Mouse (Mus musculus) midbrain, embryonic 15.5 days (tissue): ENCODE results near the gene Nrxn1. TPM values are rescaled to one million over a fixed set of nuclear protein-coding genes. Genes with fewer than 3 reads are reported as not detected.
A peak's percentile ranks its signal among the peaks of the same experiment; 100 is the strongest.

Experiments
- ATAC-seq: fragments of 200-750 bp; cut with Nextera tagmentation; replicated peaks from 2 replicates; pipeline ENCODE4 v1.8.0; 2017; ENCODE audit warnings: moderate TSS enrichment
- H3K27ac ChIP-seq: fragments of 300-500 bp; sonication (generic); 2 replicates; pipeline ENCODE4 v1.5.1; 2015; ENCODE audit warnings: mild to moderate bottlenecking, inconsistent platforms
- H3K27me3 ChIP-seq: fragments of 300-500 bp; sonication (generic); replicated peaks from 2 replicates; pipeline ENCODE4 v1.6.1; 2015; ENCODE audit warnings: inconsistent platforms
- H3K36me3 ChIP-seq: fragments of 300-500 bp; sonication (generic); replicated peaks from 2 replicates; pipeline ENCODE4 v1.6.1; 2015; ENCODE audit warnings: inconsistent platforms
- H3K4me1 ChIP-seq: fragments of 300-500 bp; sonication (generic); 2 replicates; pipeline ENCODE4 v1.6.1; 2015; ENCODE audit warnings: inconsistent platforms
- H3K4me2 ChIP-seq: fragments of 300-500 bp; sonication (generic); 2 replicates; pipeline ENCODE4 v1.6.1; 2015; ENCODE audit warnings: inconsistent platforms, mild to moderate bottlenecking, moderate library complexity
- H3K4me3 ChIP-seq: fragments of 300-500 bp; sonication (generic); 2 replicates; pipeline ENCODE4 v1.5.1; 2015; ENCODE audit warnings: mild to moderate bottlenecking, inconsistent platforms
- H3K9ac ChIP-seq: fragments of 300-500 bp; sonication (generic); 2 replicates; pipeline ENCODE4 v1.6.1; 2015; ENCODE audit warnings: mild to moderate bottlenecking, inconsistent platforms
- H3K9me3 ChIP-seq: fragments of 300-500 bp; sonication (generic); 2 replicates; pipeline ENCODE4 v1.6.1; 2016; ENCODE audit warnings: inconsistent platforms
- WGBS: fragments of 180-500 bp; shearing (Covaris S2); methylation state at CpG from one replicate; pipeline ENCODE4 v1.1.7; 2015; ENCODE audit warnings: mixed read lengths; 5-methylcytosine and 5-hydroxymethylcytosine counted together
- polyA plus RNA-seq: library from polyadenylated mRNA; unstranded; fragments of >200 nt; fragmentation: Nextera tagmentation; extraction: Ambion mirVana; gene quantifications from 2 replicates; pipeline ENCODE4 v1.2.1, GENCODE M21; 2015

The Nrxn1 gene
- polyA plus RNA-seq, 1 experiment from 2014 or later = 210 TPM

GRCm38 (mm10) chr17:90430211-90430610, 662.7 kb downstream of the Nrxn1 start:
- H3K36me3 ChIP-seq = no peaks in the 10 kb centered on the region
- no peak overlapping the region for H3K4me2 ChIP-seq
- H3K9me3 ChIP-seq = no peaks in the 10 kb centered on the region
- H3K27me3 ChIP-seq = no peaks in the 10 kb centered on the region
- no peak overlapping the region for H3K4me3 ChIP-seq
- ATAC-seq = no peak
- H3K9ac ChIP-seq = no peak overlapping the region
- WGBS = 80% methylated on average over 1 of the region's 1 CpGs
- H3K27ac ChIP-seq = no peak overlapping the region
- H3K4me1 ChIP-seq = no peaks in the 10 kb centered on the region

- Histone ChIP-seq H3K27ac (no peak overlapping the region), H3K4me3 (no peak overlapping the region), H3K27me3 (no peaks in the 10 kb centered on the region), H3K9me3 (no peaks in the 10 kb centered on the region), H3K9ac (no peak overlapping the region), H3K4me1 (no peaks in the 10 kb centered on the region), H3K36me3 (no peaks in the 10 kb centered on the region), H3K4me2 (no peak overlapping the region)
- no peak for ATAC-seq
- 95% methylated on average over 3 of the region's 3 CpGs for WGBS
Measured at GRCm38 (mm10) chr17:90425974-90426373, 666.9 kb downstream of the Nrxn1 start.

GRCm38 (mm10) chr17:90422591-90422990, 670.3 kb downstream of the Nrxn1 start:
- H3K4me3 ChIP-seq = no peak overlapping the region
- H3K27me3 ChIP-seq = no peaks in the 10 kb centered on the region
- no peak overlapping the region for H3K4me2 ChIP-seq
- WGBS = 88% methylated on average over 3 of the region's 3 CpGs
- H3K9ac ChIP-seq = no peak overlapping the region
- ATAC-seq = no peak
- no peaks in the 10 kb centered on the region for H3K9me3 ChIP-seq
- H3K36me3 ChIP-seq = no peaks in the 10 kb centered on the region
- H3K4me1 ChIP-seq = no peaks in the 10 kb centered on the region
- no peak overlapping the region for H3K27ac ChIP-seq

GRCm38 (mm10) chr17:90420757-90421156, 672.1 kb downstream of the Nrxn1 start:
- Histone ChIP-seq H3K4me3 (no peak overlapping the region), H3K27me3 (no peaks in the 10 kb centered on the region), H3K36me3 (no peaks in the 10 kb centered on the region), H3K4me2 (no peak overlapping the region), H3K9ac (no peak overlapping the region), H3K4me1 (no peaks in the 10 kb centered on the region), H3K9me3 (no peaks in the 10 kb centered on the region), H3K27ac (no peak overlapping the region)
- 93% methylated on average over 2 of the region's 2 CpGs for WGBS
- ATAC-seq = no peak

GRCm38 (mm10) chr17:90419615-90420014, 673.3 kb downstream of the Nrxn1 start:
- Histone ChIP-seq H3K27ac (no peak overlapping the region), H3K4me1 (no peaks in the 10 kb centered on the region), H3K4me3 (no peak overlapping the region), H3K36me3 (no peaks in the 10 kb centered on the region), H3K9me3 (no peaks in the 10 kb centered on the region), H3K27me3 (no peaks in the 10 kb centered on the region), H3K9ac (no peak overlapping the region), H3K4me2 (no peak overlapping the region)
- 69% methylated on average over 1 of the region's 1 CpGs for WGBS
- no peak for ATAC-seq

- H3K4me3 ChIP-seq = no peak overlapping the region
- peaks cover 1% of the 10 kb centered on the region for H3K4me1 ChIP-seq
- H3K9ac ChIP-seq = no peak overlapping the region
- no peaks in the 10 kb centered on the region for H3K36me3 ChIP-seq
- no peak for ATAC-seq
- H3K27ac ChIP-seq = no peak overlapping the region
- H3K27me3 ChIP-seq = no peaks in the 10 kb centered on the region
- H3K9me3 ChIP-seq = no peaks in the 10 kb centered on the region
- no peak overlapping the region for H3K4me2 ChIP-seq
Measured at GRCm38 (mm10) chr17:90396357-90396756, 696.5 kb downstream of the Nrxn1 start.

- Histone ChIP-seq H3K9ac (no peak overlapping the region), H3K27me3 (no peaks in the 10 kb centered on the region), H3K36me3 (no peaks in the 10 kb centered on the region), H3K4me2 (no peak overlapping the region), H3K27ac (no peak overlapping the region), H3K4me3 (no peak overlapping the region), H3K9me3 (no peaks in the 10 kb centered on the region), H3K4me1 (peaks cover 14% of the 10 kb centered on the region)
- 90% methylated on average over 6 of the region's 6 CpGs for WGBS
- no peak for ATAC-seq
Measured at GRCm38 (mm10) chr17:90394606-90395005, 698.3 kb downstream of the Nrxn1 start.

GRCm38 (mm10) chr17:90392751-90393150, 700.1 kb downstream of the Nrxn1 start:
- Histone ChIP-seq H3K36me3 (no peaks in the 10 kb centered on the region), H3K4me3 (no peak overlapping the region), H3K9ac (no peak overlapping the region), H3K4me2 (no peak overlapping the region), H3K27ac (no peak overlapping the region), H3K9me3 (no peaks in the 10 kb centered on the region), H3K4me1 (peaks cover 14% of the 10 kb centered on the region), H3K27me3 (no peaks in the 10 kb centered on the region)
- WGBS = 97% methylated on average over 1 of the region's 1 CpGs
- no peak for ATAC-seq

- ATAC-seq = peak; percentile 81
- no peak overlapping the region for H3K4me2 ChIP-seq
Measured at GRCm38 (mm10) chr17:90390316-90391212, 702.3 kb downstream of the Nrxn1 start.

GRCm38 (mm10) chr17:90384856-90385255, 708.0 kb downstream of the Nrxn1 start:
- no peaks in the 10 kb centered on the region for H3K36me3 ChIP-seq
- no peak overlapping the region for H3K4me3 ChIP-seq
- no peak overlapping the region for H3K27ac ChIP-seq
- 48% methylated on average over 2 of the region's 2 CpGs for WGBS
- ATAC-seq = no peak
- H3K27me3 ChIP-seq = no peaks in the 10 kb centered on the region
- H3K9me3 ChIP-seq = no peaks in the 10 kb centered on the region
- no peaks in the 10 kb centered on the region for H3K4me1 ChIP-seq
- H3K4me2 ChIP-seq = no peak overlapping the region
- no peak overlapping the region for H3K9ac ChIP-seq

More at GRCm38 (mm10) chr17:90390316-90391212, 702.3 kb downstream of the Nrxn1 start:
- WGBS = 14% methylated on average over 7 of the region's 7 CpGs
- no peak overlapping the region for H3K9ac ChIP-seq
- peaks cover 14% of the 10 kb centered on the region for H3K4me1 ChIP-seq
- H3K27ac ChIP-seq = peak overlapping the region; percentile 55
- no peaks in the 10 kb centered on the region for H3K36me3 ChIP-seq
- H3K9me3 ChIP-seq = no peaks in the 10 kb centered on the region
- H3K27me3 ChIP-seq = no peaks in the 10 kb centered on the region
- H3K4me3 ChIP-seq = no peak overlapping the region

GRCm38 (mm10) chr17:90382496-90383443, 710.1 kb downstream of the Nrxn1 start:
- H3K9me3 ChIP-seq = no peaks in the 10 kb centered on the region
- H3K4me2 ChIP-seq = no peak overlapping the region
- H3K36me3 ChIP-seq = no peaks in the 10 kb centered on the region
- H3K4me3 ChIP-seq = no peak overlapping the region
- no peak for ATAC-seq
- H3K4me1 ChIP-seq = no peaks in the 10 kb centered on the region
- WGBS = 56% methylated on average over 5 of the region's 5 CpGs
- H3K27me3 ChIP-seq = no peaks in the 10 kb centered on the region
- H3K9ac ChIP-seq = no peak overlapping the region
- no peak overlapping the region for H3K27ac ChIP-seq

- no peaks in the 10 kb centered on the region for H3K9me3 ChIP-seq
- H3K4me1 ChIP-seq = no peaks in the 10 kb centered on the region
- no peak for ATAC-seq
- H3K4me2 ChIP-seq = no peak overlapping the region
- WGBS = 85% methylated on average over 2 of the region's 2 CpGs
- H3K27me3 ChIP-seq = no peaks in the 10 kb centered on the region
- no peak overlapping the region for H3K27ac ChIP-seq
- no peak overlapping the region for H3K9ac ChIP-seq
- no peaks in the 10 kb centered on the region for H3K36me3 ChIP-seq
- no peak overlapping the region for H3K4me3 ChIP-seq
Measured at GRCm38 (mm10) chr17:90376533-90376932, 716.3 kb downstream of the Nrxn1 start.
